Mouse (Mus musculus) heart, embryonic 14.5 days (tissue): ENCODE results near the gene Fam185a. TPM values are rescaled to one million over a fixed set of nuclear protein-coding genes. Genes with fewer than 3 reads are reported as not detected.
A peak's percentile ranks its signal among the peaks of the same experiment; 100 is the strongest.

ENCODE experiments used
- ATAC-seq: fragments of 200-750 bp; cut with Nextera tagmentation; 2 replicates; pipeline ENCODE4 v1.8.0; 2017; ENCODE audit warnings: low read depth, moderate TSS enrichment; ENCODE audit not compliant: insufficient number of reproducible peaks, insufficient read depth, low FRiP score
- H3K27ac ChIP-seq, 2 experiments: fragments of 200-500 bp in 1 of 2; fragments of 300-500 bp in 1 of 2; sonication (generic) in 1 of 2; replicated peaks in 1 of 2; 2 replicates each; pipeline ENCODE4 v1.5.1; 2012 to 2014; ENCODE audit warnings: low read depth in 2 of 2, low read length in 2 of 2, control low read depth in 1 of 2, mild to moderate bottlenecking in 1 of 2, mixed read lengths in 1 of 2; ENCODE audit not compliant: control insufficient read depth in 1 of 2, insufficient read depth in 1 of 2
- H3K27me3 ChIP-seq: fragments of 300-500 bp; sonication (generic); 2 replicates; pipeline ENCODE4 v1.6.1; 2014; ENCODE audit warnings: mild to moderate bottlenecking, low read length, control low read depth; ENCODE audit not compliant: control insufficient read depth, insufficient read depth
- H3K36me3 ChIP-seq: fragments of 300-500 bp; sonication (generic); 2 replicates; pipeline ENCODE4 v1.6.1; 2014; ENCODE audit warnings: mild to moderate bottlenecking, control low read depth, low read length, mixed read lengths; ENCODE audit not compliant: control insufficient read depth, insufficient read depth
- H3K4me1 ChIP-seq, 2 experiments: fragments of 200-500 bp in 1 of 2; fragments of 300-500 bp in 1 of 2; sonication (generic) in 1 of 2; 2 replicates each; pipeline ENCODE4 v1.6.1; 2012 to 2014; ENCODE audit warnings: low read length in 2 of 2, control low read depth in 1 of 2, mixed read lengths in 1 of 2; ENCODE audit not compliant: control insufficient read depth in 2 of 2, insufficient read depth in 2 of 2
- H3K4me2 ChIP-seq: fragments of 300-500 bp; sonication (generic); 2 replicates; pipeline ENCODE4 v1.6.1; 2014; ENCODE audit warnings: mild to moderate bottlenecking, low read length
- H3K4me3 ChIP-seq, 2 experiments: fragments of 200-500 bp in 1 of 2; fragments of 300-500 bp in 1 of 2; sonication (generic) in 1 of 2; 2 replicates each; pipeline ENCODE4 v1.5.1; 2012 to 2014; ENCODE audit warnings: low read length in 2 of 2, mild to moderate bottlenecking in 2 of 2, control low read depth in 1 of 2, low read depth in 1 of 2, moderate library complexity in 1 of 2; ENCODE audit not compliant: control insufficient read depth in 1 of 2, insufficient read depth in 1 of 2
- H3K9ac ChIP-seq: fragments of 300-500 bp; sonication (generic); 2 replicates; pipeline ENCODE4 v1.6.1; 2014; ENCODE audit warnings: mild to moderate bottlenecking, low read length
- H3K9me3 ChIP-seq: fragments of 300-500 bp; sonication (generic); 2 replicates; pipeline ENCODE4 v1.6.1; 2016; ENCODE audit warnings: low read length, control low read depth; ENCODE audit not compliant: control insufficient read depth
- WGBS: fragments of 180-500 bp; shearing (Covaris S2); extraction: QIAGEN DNeasy Blood & Tissue Kit; methylation state at CpG from one replicate; pipeline ENCODE4 v1.1.7; 2014; 5-methylcytosine and 5-hydroxymethylcytosine counted together
- polyA plus RNA-seq: library from polyadenylated mRNA; unstranded; fragments of >200 nt; fragmentation: Nextera tagmentation; extraction: Ambion mirVana; gene quantifications from 2 replicates; pipeline ENCODE4 v1.2.1, GENCODE M21; 2014

Fam185a gene
- polyA plus RNA-seq, 1 experiment from 2014 or later: 11.7 TPM

DNA sequence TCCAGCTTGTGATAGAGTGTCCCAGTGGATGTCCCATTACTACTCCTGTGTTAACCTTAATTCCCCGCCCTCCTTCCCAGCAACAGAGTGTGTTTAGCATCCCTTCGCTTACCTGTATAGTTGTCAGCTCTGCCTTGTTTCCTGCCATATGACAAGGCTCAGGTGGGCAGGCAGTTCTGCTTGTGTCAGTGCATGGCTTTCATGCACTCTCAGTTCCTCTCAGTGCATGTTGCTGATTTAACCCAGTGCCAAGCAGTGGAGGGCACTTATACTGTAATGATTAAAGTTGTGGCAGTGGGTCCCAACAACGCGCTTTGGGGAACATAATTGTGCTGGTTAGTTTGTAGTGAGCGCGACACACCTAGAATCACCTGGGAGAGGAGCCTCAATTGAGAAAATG lies 1.9 kb downstream of the Fam185a start:
- no peak overlapping the region for H3K4me2 ChIP-seq
- no peaks in the 10 kb centered on the region for H3K36me3 ChIP-seq
- H3K4me1 ChIP-seq: peaks cover 0 to 14% of the 10 kb centered on the region in 2 experiments; a peak in 2 of 4 replicates
- no peak overlapping the region for H3K27ac ChIP-seq
- ATAC-seq: no peak
- no peaks in the 10 kb centered on the region for H3K9me3 ChIP-seq
- H3K4me3 ChIP-seq: no peak overlapping the region
- H3K9ac ChIP-seq: no peak overlapping the region
- H3K27me3 ChIP-seq: no peaks in the 10 kb centered on the region
- 84% methylated on average over 6 of the region's 6 CpGs for WGBS

DNA sequence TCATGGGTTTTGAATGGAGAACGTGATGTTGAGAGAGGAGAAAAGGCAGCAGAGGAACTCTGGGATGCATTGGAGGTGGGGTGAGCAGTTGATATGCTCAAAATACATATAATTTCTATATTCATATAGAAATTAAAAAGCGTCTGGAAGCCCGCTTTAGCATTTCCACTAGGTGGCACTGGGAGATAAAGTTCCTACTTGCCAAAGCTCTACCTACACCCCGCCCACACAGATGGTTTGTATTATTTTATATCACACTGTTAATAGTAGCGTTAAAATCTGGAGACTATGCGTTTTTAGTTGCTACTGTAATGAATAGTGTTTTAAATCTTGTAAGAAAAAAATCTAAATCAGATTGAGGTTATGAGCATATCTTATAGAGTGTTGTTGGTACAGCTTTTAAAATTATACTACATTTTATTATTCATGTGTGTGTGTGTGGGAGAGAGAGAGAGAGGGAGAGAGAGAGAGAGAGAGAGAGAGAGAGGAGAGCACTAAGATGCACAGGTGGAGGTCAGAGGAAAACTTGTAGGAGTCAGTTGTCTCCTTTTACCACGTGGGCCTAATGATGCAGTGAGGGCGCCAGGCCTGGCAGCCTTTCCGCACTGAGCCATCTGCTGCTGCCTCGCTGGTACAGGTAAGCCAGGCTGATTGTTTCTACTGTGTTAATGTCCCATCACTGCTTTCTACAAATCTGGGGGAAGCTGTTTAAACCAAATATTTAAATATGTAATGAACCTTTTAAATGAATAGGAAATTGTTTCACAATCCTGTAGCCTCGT lies 9.6 kb downstream of the Fam185a start:
- no peaks in the 10 kb centered on the region for H3K4me1 ChIP-seq
- no peaks in the 10 kb centered on the region for H3K9me3 ChIP-seq
- H3K27ac ChIP-seq: no peak overlapping the region
- H3K4me2 ChIP-seq: no peak overlapping the region
- peaks cover 4% of the 10 kb centered on the region; the same call in 1 of the 2 replicates for H3K36me3 ChIP-seq
- no peak for ATAC-seq
- 80% methylated on average over 11 of the region's 11 CpGs for WGBS
- H3K9ac ChIP-seq: no peak overlapping the region
- no peaks in the 10 kb centered on the region for H3K27me3 ChIP-seq
- no peak overlapping the region for H3K4me3 ChIP-seq

DNA sequence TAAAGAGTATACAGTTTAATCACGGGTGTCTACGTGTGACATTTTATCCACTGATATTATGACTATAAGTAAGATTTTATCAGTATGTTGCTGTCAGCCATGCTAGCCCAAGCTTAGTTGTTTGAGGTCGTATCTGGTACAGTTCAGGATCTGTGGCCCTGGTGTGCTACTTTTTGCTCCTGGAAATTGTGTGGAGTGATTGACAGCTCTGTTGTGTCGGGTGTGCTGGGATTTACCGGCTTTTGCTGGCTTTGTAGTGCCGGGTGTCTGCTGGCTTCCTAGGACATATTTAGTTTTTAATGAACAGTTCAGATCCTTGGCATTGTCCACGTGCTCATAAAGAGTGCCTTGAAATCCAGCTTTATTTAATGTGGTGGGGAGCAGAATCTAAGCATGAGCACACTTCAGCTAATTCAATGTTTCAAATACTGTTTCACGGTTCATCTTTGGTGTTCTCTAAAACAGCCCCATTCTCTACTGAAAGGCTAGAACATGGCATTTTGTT lies 11.8 kb downstream of the Fam185a start:
- Histone ChIP-seq H3K27ac (no peak overlapping the region), H3K4me3 (no peak overlapping the region), H3K4me1 (peaks cover 6 to 10% of the 10 kb centered on the region in 2 experiments), H3K9me3 (no peaks in the 10 kb centered on the region), H3K4me2 (no peak overlapping the region), H3K27me3 (no peaks in the 10 kb centered on the region), H3K36me3 (peaks cover 4% of the 10 kb centered on the region; the same call in 1 of the 2 replicates), H3K9ac (no peak overlapping the region)
- no peak for ATAC-seq
- WGBS: 62% methylated on average over 8 of the region's 8 CpGs

DNA sequence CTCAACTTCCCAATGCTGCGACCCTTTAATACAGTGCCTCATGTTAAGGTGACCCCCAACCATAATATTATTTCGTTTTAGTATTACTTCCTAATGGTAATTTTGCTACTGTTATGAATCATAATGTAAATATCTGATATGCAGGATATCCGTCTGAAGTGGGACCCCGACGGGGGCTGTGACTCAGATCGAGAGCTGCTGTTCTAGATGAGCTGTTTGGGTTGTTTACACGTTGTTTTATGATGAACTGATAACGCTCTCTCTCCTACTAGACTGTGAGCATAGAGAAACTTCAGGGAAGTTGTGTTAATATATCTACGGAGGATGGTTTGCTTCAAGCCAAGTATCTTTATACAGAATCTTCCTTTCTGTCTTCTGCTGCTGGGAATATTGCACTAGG lies 13.7 kb downstream of the Fam185a start:
- H3K27me3 ChIP-seq: no peaks in the 10 kb centered on the region
- no peak for ATAC-seq
- WGBS: 85% methylated on average over 9 of the region's 9 CpGs
- peaks cover 6 to 15% of the 10 kb centered on the region in 2 experiments for H3K4me1 ChIP-seq
- no peak overlapping the region for H3K27ac ChIP-seq
- H3K4me2 ChIP-seq: no peak overlapping the region
- H3K9me3 ChIP-seq: no peaks in the 10 kb centered on the region
- no peak overlapping the region for H3K9ac ChIP-seq
- no peaks in the 10 kb centered on the region for H3K36me3 ChIP-seq
- no peak overlapping the region for H3K4me3 ChIP-seq

DNA sequence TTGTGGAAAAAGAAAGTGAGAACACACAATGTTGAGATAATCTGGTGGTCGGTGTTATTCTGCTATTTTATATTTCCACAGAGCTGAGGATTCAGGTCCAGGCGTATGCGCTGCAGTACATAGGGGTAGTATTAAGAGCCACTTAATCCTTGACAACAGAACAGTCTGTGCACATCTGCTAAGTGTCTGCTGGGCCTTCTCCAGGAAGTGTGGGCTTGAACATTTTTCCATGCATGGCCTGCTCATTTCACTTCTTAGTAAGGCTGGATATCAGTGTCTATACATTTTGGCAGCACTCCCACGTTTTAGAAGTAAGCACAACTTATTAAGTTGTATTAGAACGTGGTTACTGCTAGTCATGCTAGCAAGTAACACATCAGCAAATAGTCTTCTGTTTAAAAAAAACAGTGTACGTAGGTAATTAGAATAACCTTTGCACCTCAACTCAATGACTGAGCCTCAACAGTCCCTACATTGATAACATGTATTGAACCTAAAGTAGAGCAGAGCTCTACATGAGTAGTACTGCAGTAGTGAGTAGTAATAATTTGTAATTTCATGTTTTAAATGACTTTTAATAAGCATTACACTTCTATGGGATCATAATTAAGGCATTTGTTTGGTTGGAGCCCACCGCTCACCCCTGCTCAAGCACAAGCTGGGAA lies 14.8 kb downstream of the Fam185a start:
- H3K4me3 ChIP-seq: no peak overlapping the region
- H3K9ac ChIP-seq: no peak overlapping the region
- H3K9me3 ChIP-seq: no peaks in the 10 kb centered on the region
- 68% methylated on average over 7 of the region's 7 CpGs for WGBS
- H3K4me1 ChIP-seq: peaks cover 6 to 15% of the 10 kb centered on the region in 2 experiments
- H3K36me3 ChIP-seq: no peaks in the 10 kb centered on the region
- H3K27ac ChIP-seq: no peak overlapping the region
- ATAC-seq: no peak
- H3K4me2 ChIP-seq: no peak overlapping the region
- H3K27me3 ChIP-seq: no peaks in the 10 kb centered on the region

DNA sequence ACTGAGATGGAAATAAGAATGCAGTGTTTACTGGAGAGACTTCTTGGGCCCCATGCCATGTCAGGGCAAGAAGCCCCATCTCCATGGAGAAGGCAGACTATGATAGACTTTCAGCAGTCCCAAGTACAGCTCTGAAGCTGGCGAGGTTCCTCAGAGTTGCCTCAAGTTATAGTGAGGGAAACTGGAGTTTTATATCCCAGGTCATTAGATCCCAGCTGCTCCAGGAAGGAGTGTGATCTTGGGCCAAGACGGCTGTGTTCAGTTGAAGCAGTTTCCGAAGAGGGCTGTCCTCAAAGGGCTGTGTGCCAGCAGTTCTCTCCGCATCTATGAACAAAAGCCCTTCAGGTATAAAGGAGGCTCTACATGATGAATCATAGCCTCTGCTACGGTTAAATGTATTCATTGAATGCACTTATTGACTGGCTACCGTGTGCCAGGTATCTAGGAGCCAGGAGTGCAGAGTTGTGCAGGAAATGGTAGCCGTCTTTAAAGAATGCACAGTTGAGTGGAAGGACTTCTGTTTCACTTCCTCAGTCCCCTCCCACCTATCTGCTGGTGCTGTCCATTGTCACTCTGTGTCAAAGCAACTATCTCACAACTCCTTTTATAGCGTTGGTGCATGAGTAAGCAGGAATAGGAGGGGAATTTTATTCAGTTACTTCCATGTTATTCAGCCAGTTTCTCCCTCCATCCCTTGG lies 16.2 kb downstream of the Fam185a start:
- no peak overlapping the region for H3K4me3 ChIP-seq
- ATAC-seq: no peak
- H3K4me1 ChIP-seq: peaks cover 6 to 15% of the 10 kb centered on the region in 2 experiments
- 38% methylated on average over 8 of the region's 8 CpGs for WGBS
- H3K4me2 ChIP-seq: no peak overlapping the region
- no peaks in the 10 kb centered on the region for H3K36me3 ChIP-seq
- no peak overlapping the region for H3K9ac ChIP-seq
- H3K27ac ChIP-seq: peak overlapping the region; percentile 44 to 51; a peak in 3 of 4 replicates
- no peaks in the 10 kb centered on the region for H3K27me3 ChIP-seq
- no peaks in the 10 kb centered on the region for H3K9me3 ChIP-seq

DNA sequence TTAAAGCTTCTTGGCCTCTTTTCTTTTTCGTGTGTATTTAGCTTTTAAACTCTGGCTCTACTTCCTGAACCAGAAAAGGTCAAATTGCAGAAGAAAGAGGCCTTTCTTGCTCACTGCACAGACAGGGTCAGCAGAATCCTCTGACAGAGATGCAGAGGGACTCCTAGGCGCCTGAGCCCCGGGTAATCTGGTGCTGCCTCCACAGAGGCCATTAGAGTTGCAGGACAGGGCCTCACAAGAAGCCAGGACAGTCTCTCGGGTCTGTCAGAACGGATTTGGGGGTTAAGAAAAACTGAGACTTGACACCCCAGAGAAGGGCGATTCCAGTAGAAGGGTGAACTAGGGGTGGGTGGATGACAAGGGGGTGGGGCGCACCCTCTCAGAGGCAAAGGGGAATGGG lies 42.6 kb downstream of the Fam185a start:
- no peaks in the 10 kb centered on the region for H3K27me3 ChIP-seq
- H3K9me3 ChIP-seq: no peaks in the 10 kb centered on the region
- H3K4me2 ChIP-seq: no peak overlapping the region
- 0 out of 2 replicates have a peak, but pooled peaks cover 3% of the 10 kb centered on the region for H3K36me3 ChIP-seq
- ATAC-seq: no peak
- no peak overlapping the region for H3K27ac ChIP-seq
- no peaks in the 10 kb centered on the region for H3K4me1 ChIP-seq
- 69% methylated on average over 7 of the region's 7 CpGs for WGBS
- H3K9ac ChIP-seq: no peak overlapping the region
- no peak overlapping the region for H3K4me3 ChIP-seq
